Mouse (Mus musculus): ENCODE measurements around the gene BC017158.

Gene BC017158

GRCm38 (mm10) chr7:128265411-128265810, 32.6 kb downstream of the BC017158 start, which contains the start of gene Slc5a2:
Gene Slc5a2, plus strand, starts transcription at chr7:128265657.
- no peak for DNase-seq (ENCODE audit: low read depth, low spot score)

GRCm38 (mm10) chr7:128256783-128257334, 41.1 kb downstream of the BC017158 start:
- no peak for DNase-seq (ENCODE audit: low read depth, low spot score)

GRCm38 (mm10) chr7:128255757-128256156, 42.2 kb downstream of the BC017158 start:
- no peak for DNase-seq (ENCODE audit: low read depth, low spot score)

- DNase-seq (ENCODE audit: low read depth, low spot score): no peak
Measured at GRCm38 (mm10) chr7:128254978-128255377, 43.0 kb downstream of the BC017158 start.

- peak; percentile 87 for DNase-seq (ENCODE audit: low read depth, low spot score)
Measured at GRCm38 (mm10) chr7:128252609-128253008, 45.4 kb downstream of the BC017158 start.

- DNase-seq (ENCODE audit: low read depth, low spot score): peak; percentile 75
Measured at GRCm38 (mm10) chr7:128251946-128252345, 46.0 kb downstream of the BC017158 start.

- no peak for DNase-seq (ENCODE audit: low read depth, low spot score)
Measured at GRCm38 (mm10) chr7:128249998-128250397, 48.0 kb downstream of the BC017158 start.

GRCm38 (mm10) chr7:128248081-128249042, 49.6 kb downstream of the BC017158 start:
- no peak for DNase-seq (ENCODE audit: low read depth, low spot score)

GRCm38 (mm10) chr7:128247443-128247842, 50.5 kb downstream of the BC017158 start:
- peak; percentile 94 for DNase-seq (ENCODE audit: low read depth, low spot score)

- DNase-seq (ENCODE audit: low read depth, low spot score): peak; percentile 84
Measured at GRCm38 (mm10) chr7:128246496-128247391, 51.2 kb downstream of the BC017158 start, which contains the start of gene Tgfb1i1. Gene Tgfb1i1, plus strand, starts transcription at chr7:128246812.

- DNase-seq (ENCODE audit: low read depth, low spot score): no peak
Measured at GRCm38 (mm10) chr7:128245547-128245946, 52.4 kb downstream of the BC017158 start.

- DNase-seq (ENCODE audit: low read depth, low spot score): no peak
Measured at GRCm38 (mm10) chr7:128244410-128245025, 53.5 kb downstream of the BC017158 start.

- no peak for DNase-seq (ENCODE audit: low read depth, low spot score)
Measured at GRCm38 (mm10) chr7:128243921-128244320, 54.0 kb downstream of the BC017158 start.

- no peak for DNase-seq (ENCODE audit: low read depth, low spot score)
Measured at GRCm38 (mm10) chr7:128242331-128242730, 55.6 kb downstream of the BC017158 start.

- DNase-seq (ENCODE audit: low read depth, low spot score): no peak
Measured at GRCm38 (mm10) chr7:128240131-128240784, 57.7 kb downstream of the BC017158 start.

- DNase-seq (ENCODE audit: low read depth, low spot score): peak; percentile 56
Measured at GRCm38 (mm10) chr7:128238991-128239390, 59.0 kb downstream of the BC017158 start.

- peak; percentile 99 for DNase-seq (ENCODE audit: low read depth, low spot score)
Measured at GRCm38 (mm10) chr7:128237927-128238778, 59.8 kb downstream of the BC017158 start, which contains the start of gene 9130023H24Rik. Gene 9130023H24Rik, minus strand, starts transcription at chr7:128238031.

GRCm38 (mm10) chr7:128237593-128237926, 60.4 kb downstream of the BC017158 start:
- DNase-seq (ENCODE audit: low read depth, low spot score): no peak

GRCm38 (mm10) chr7:128236856-128237592, 60.9 kb downstream of the BC017158 start, which contains the start of gene Armc5:
Gene Armc5, plus strand, starts transcription at chr7:128237342.
- DNase-seq (ENCODE audit: low read depth, low spot score): peak; percentile 84

Data from brain, adult 2 months (tissue).